Mouse (Mus musculus): ENCODE measurements at regions not wholly inside any gene's neighbourhood (a gene's known extent, or its start where the extent isn't known, plus 50 kb on each side); places are given as distances from the start of the nearest gene placed in this dataset.

DNA sequence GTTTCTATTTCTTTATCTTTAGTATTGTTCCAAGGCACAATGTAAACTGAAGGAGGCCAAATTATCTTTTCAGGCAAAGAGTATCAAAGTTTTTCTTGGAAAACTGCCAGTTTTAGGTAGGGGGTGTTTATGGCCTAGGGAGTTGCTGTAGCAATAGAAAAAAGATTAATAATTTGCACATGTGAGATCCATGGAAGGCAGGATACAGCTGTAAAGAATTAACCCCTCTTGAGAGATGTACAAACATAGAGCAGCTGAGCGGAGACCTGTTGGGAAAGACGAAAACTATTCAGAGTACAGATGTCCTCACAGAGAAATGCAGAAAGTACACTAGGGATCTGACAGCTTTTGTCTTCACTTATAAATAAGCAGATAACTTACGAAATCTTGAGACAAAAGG, 176.8 kb downstream of the Fign start:
- DNase-seq (ENCODE audit: low spot score) (peak; percentile 3), ATAC-seq (no peak)
- Histone ChIP-seq H3K4me2 (ENCODE audit: low read depth, low read length) (no peak overlapping the region), H3K4me1 (ENCODE audit: insufficient read depth, low read length) (no peaks in the 10 kb centered on the region), H3K4me3 (ENCODE audit: low read length) (no peak overlapping the region), H3K9me3 (ENCODE audit: low read length) (no peaks in the 10 kb centered on the region), H3K27ac (no peak overlapping the region), H3K9ac (replicated peaks; ENCODE audit: low read length) (no peak overlapping the region), H3K27me3 (ENCODE audit: insufficient read depth, low read length) (no peaks in the 10 kb centered on the region), H3K36me3 (ENCODE audit: insufficient read depth, low read length) (no peaks in the 10 kb centered on the region)
- 40% methylated on average over 3 of the region's 3 CpGs for WGBS
- TF ChIP-seq CTCF (IDR thresholded peaks at IDR 0.05; ENCODE audit: low read depth): no peak

DNA sequence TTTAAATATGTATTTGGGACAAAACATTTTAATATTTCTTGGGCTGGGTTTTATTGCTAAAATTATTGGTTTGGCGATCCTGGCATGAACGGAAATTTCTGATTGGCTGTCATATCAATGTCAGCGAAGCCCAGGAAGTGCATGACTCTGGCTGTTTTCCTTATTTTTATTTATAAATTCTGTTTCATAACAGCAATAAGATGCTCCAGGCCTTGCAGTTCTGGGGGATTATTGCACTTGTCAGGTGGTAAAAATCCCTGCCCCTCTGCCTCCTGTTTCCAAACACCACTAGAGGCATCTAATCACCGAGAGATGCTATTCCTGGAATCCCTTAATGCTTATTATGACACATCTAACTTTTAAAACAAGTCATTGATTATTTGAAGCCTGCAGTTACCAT, 177.8 kb downstream of the Fign start:
- DNase-seq (ENCODE audit: low spot score) (no peak), ATAC-seq (no peak)
- Histone ChIP-seq H3K4me3 (ENCODE audit: low read length) (no peak overlapping the region), H3K27me3 (ENCODE audit: insufficient read depth, low read length) (no peaks in the 10 kb centered on the region), H3K4me2 (ENCODE audit: low read depth, low read length) (no peak overlapping the region), H3K4me1 (ENCODE audit: insufficient read depth, low read length) (no peaks in the 10 kb centered on the region), H3K9ac (replicated peaks; ENCODE audit: low read length) (no peak overlapping the region), H3K9me3 (ENCODE audit: low read length) (no peaks in the 10 kb centered on the region), H3K27ac (no peak overlapping the region), H3K36me3 (ENCODE audit: insufficient read depth, low read length) (no peaks in the 10 kb centered on the region)
- 80% methylated on average over 4 of the region's 4 CpGs for WGBS
- no peak for TF ChIP-seq CTCF (IDR thresholded peaks at IDR 0.05; ENCODE audit: low read depth)

DNA sequence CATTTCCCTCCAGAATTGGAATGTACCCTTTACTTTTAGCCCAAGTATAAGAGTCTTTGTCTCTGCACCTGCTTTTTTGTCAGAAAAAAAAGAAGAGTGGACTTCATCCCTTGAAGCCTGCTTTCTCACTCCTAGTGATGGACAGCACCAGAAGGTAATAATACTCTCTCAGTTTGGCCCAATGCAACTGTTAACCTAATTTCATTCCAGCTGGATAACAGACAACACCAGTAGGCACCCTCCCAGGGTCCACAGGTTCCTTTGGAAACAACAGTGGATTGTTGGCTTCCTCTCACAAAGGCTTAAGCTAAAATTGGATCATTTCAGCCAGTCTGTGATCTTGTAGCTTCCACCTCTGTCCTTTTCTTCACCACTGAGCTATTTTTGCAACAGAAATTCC, 197.2 kb downstream of the Fign start:
- no peak overlapping the region for H3K9ac ChIP-seq (replicated peaks; ENCODE audit: low read length)
- no peaks in the 10 kb centered on the region for H3K36me3 ChIP-seq (ENCODE audit: insufficient read depth, low read length)
- H3K4me3 ChIP-seq (ENCODE audit: low read length): no peak overlapping the region
- H3K27me3 ChIP-seq (ENCODE audit: insufficient read depth, low read length): no peaks in the 10 kb centered on the region
- no peak for ATAC-seq
- no peaks in the 10 kb centered on the region for H3K4me1 ChIP-seq (ENCODE audit: insufficient read depth, low read length)
- no peak overlapping the region for H3K4me2 ChIP-seq (ENCODE audit: low read depth, low read length)
- no peak overlapping the region for H3K27ac ChIP-seq
- no peak for TF ChIP-seq CTCF (IDR thresholded peaks at IDR 0.05; ENCODE audit: low read depth)
- DNase-seq (ENCODE audit: low spot score): no peak
- no peaks in the 10 kb centered on the region for H3K9me3 ChIP-seq (ENCODE audit: low read length)

DNA sequence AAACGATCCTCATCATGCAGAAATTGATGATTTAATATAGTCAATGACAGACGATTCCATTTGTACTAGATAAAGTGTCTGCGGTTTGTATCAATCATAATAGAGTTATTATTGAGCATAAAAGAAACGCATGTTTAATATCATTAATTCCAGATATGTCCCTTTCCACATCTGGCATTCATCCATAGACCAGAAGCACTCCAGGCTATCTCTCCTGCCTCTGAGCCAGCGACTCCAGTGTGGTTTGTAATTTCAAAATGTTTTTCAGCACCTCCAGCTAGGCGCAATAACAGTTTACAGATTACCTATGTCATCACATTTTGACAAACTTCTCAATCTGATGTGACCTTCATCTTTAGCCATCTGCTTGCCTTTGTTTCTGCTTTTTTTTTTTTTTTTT, 219.4 kb downstream of the Fign start:
- Histone ChIP-seq H3K4me2 (ENCODE audit: low read depth, low read length) (no peak overlapping the region), H3K4me3 (ENCODE audit: low read length) (no peak overlapping the region), H3K36me3 (ENCODE audit: insufficient read depth, low read length) (no peaks in the 10 kb centered on the region), H3K9me3 (ENCODE audit: low read length) (no peaks in the 10 kb centered on the region), H3K9ac (replicated peaks; ENCODE audit: low read length) (no peak overlapping the region), H3K27me3 (ENCODE audit: insufficient read depth, low read length) (no peaks in the 10 kb centered on the region), H3K4me1 (ENCODE audit: insufficient read depth, low read length) (no peaks in the 10 kb centered on the region), H3K27ac (no peak overlapping the region)
- WGBS: 70% methylated on average over 6 of the region's 6 CpGs
- no peak for ATAC-seq
- no peak for DNase-seq (ENCODE audit: low spot score)
- TF ChIP-seq CTCF (IDR thresholded peaks at IDR 0.05; ENCODE audit: low read depth): no peak

DNA sequence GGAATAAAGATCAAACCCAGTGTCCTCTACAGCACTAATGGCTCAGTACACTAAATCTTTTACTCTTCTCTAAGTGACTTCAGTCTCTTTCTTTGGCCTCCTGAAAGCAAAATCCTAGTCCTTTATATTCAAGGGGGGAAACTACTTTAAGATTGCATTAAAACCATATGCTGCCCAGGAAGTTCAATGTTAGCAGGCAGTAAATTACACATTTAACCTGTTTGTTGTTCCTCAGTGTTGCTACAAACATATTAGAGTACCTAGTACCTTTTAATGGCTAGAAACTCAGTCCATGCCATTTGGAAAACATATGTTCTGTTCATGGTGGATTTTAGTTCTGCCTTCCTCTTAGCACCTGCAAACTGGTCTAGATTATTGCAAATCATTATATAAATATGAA, 220.5 kb downstream of the Fign start:
- no peak for ATAC-seq
- no peak for DNase-seq (ENCODE audit: low spot score)
- Histone ChIP-seq H3K36me3 (ENCODE audit: insufficient read depth, low read length) (no peaks in the 10 kb centered on the region), H3K9me3 (ENCODE audit: low read length) (no peaks in the 10 kb centered on the region), H3K27ac (no peak overlapping the region), H3K27me3 (ENCODE audit: insufficient read depth, low read length) (no peaks in the 10 kb centered on the region), H3K4me1 (ENCODE audit: insufficient read depth, low read length) (no peaks in the 10 kb centered on the region), H3K4me3 (ENCODE audit: low read length) (no peak overlapping the region), H3K4me2 (ENCODE audit: low read depth, low read length) (no peak overlapping the region), H3K9ac (replicated peaks; ENCODE audit: low read length) (no peak overlapping the region)
- no peak for TF ChIP-seq CTCF (IDR thresholded peaks at IDR 0.05; ENCODE audit: low read depth)

DNA sequence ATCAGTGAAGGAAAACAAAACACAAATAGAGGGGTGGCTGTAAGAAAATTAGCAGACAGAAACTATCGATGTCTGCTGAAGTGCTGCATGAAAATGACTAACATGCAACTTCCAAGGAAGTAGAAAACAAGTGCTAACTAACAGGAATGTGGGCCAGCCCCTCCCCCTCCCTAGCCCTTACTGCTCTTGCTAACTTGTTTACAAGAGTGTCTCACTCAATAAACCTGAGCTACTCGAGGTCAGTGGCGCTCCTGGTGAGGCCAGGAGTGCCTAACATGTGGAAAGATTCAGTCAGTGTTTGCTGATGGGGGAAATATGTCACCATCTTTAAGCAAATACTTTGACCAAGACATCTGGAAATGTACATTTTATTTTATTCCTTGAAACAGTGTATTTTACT, 221.5 kb downstream of the Fign start:
- 46% methylated on average over 3 of the region's 3 CpGs for whole genome bisulfite sequencing
- Histone ChIP-seq H3K27me3 (ENCODE audit: insufficient read depth, low read length) (no peaks in the 10 kb centered on the region), H3K9ac (replicated peaks; ENCODE audit: low read length) (no peak overlapping the region), H3K27ac (no peak overlapping the region), H3K4me1 (ENCODE audit: insufficient read depth, low read length) (no peaks in the 10 kb centered on the region), H3K9me3 (ENCODE audit: low read length) (no peaks in the 10 kb centered on the region), H3K36me3 (ENCODE audit: insufficient read depth, low read length) (no peaks in the 10 kb centered on the region), H3K4me2 (ENCODE audit: low read depth, low read length) (no peak overlapping the region), H3K4me3 (ENCODE audit: low read length) (no peak overlapping the region)
- no peak for DNase-seq (ENCODE audit: low spot score)
- ATAC-seq: no peak
- no peak for TF ChIP-seq CTCF (IDR thresholded peaks at IDR 0.05; ENCODE audit: low read depth)

DNA sequence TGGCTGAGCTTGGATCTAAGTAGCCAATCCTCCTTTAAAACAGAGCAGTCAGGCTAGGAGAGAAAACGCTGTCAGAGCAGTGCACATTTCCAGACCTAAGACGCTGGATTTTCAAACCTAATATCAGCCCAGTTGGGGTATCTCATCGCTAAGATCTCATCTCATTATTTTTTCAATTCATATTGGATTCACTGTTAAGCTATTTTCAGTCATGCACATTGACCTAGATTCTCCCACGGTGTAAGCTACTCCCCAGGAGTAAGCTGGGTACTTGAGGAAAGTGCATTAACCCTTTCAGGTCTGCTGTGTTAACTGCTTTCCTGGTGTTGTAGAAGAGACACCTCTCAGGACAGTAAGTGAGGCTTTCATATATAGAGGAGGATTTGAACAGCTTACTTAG, 222.7 kb downstream of the Fign start:
- no peak for TF ChIP-seq CTCF (IDR thresholded peaks at IDR 0.05; ENCODE audit: low read depth)
- no peak for ATAC-seq
- Histone ChIP-seq H3K9ac (replicated peaks; ENCODE audit: low read length) (no peak overlapping the region), H3K36me3 (ENCODE audit: insufficient read depth, low read length) (no peaks in the 10 kb centered on the region), H3K4me1 (ENCODE audit: insufficient read depth, low read length) (no peaks in the 10 kb centered on the region), H3K27ac (no peak overlapping the region), H3K9me3 (ENCODE audit: low read length) (no peaks in the 10 kb centered on the region), H3K27me3 (ENCODE audit: insufficient read depth, low read length) (no peaks in the 10 kb centered on the region), H3K4me3 (ENCODE audit: low read length) (no peak overlapping the region), H3K4me2 (ENCODE audit: low read depth, low read length) (no peak overlapping the region)
- DNase-seq (ENCODE audit: low spot score): no peak
- WGBS: 24% methylated on average over 4 of the region's 4 CpGs

DNA sequence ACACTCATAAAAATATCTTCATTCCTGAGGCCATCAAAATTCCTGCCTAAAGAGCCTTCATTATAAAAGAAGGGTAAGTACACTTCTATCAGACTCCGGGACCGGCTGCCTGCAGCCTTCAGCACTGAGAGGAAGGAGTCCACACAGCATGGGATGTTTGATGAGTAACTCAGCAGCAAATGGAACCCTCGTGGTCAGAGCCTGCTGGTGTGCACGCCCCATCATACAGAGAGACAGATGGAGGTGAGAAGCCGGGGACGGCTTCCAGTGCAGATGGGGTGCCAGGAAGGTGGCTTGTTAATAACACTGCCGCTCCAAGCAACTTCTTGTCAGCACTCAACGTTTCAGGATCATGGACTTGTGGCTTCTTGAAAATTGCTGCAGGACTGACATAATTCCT, 231.3 kb downstream of the Fign start:
- TF ChIP-seq CTCF (IDR thresholded peaks at IDR 0.05; ENCODE audit: low read depth): no peak
- no peak overlapping the region for H3K4me3 ChIP-seq (ENCODE audit: low read length)
- no peaks in the 10 kb centered on the region for H3K4me1 ChIP-seq (ENCODE audit: insufficient read depth, low read length)
- no peak overlapping the region for H3K27ac ChIP-seq
- no peaks in the 10 kb centered on the region for H3K9me3 ChIP-seq (ENCODE audit: low read length)
- no peak overlapping the region for H3K9ac ChIP-seq (replicated peaks; ENCODE audit: low read length)
- WGBS: 50% methylated on average over 8 of the region's 8 CpGs
- H3K4me2 ChIP-seq (ENCODE audit: low read depth, low read length): no peak overlapping the region
- no peaks in the 10 kb centered on the region for H3K36me3 ChIP-seq (ENCODE audit: insufficient read depth, low read length)
- no peak for ATAC-seq
- no peak for DNase-seq (ENCODE audit: low spot score)
- no peaks in the 10 kb centered on the region for H3K27me3 ChIP-seq (ENCODE audit: insufficient read depth, low read length)

All from hindbrain, postnatal 0 days (tissue).